Mouse (Mus musculus): ENCODE data around the gene Nfix.

GRCm38 (mm10) chr8:84735597-84735996 lies 64.5 kb downstream of the Nfix start:
- TF ChIP-seq CTCF (IDR thresholded peaks at IDR 0.05; ENCODE audit: borderline replicate concordance, insufficient read depth, low read depth, low read length) (no peak), POLR2A (IDR thresholded peaks at IDR 0.05; ENCODE audit: borderline replicate concordance, insufficient read depth, low read length) (no peak)

Data from cerebellum, adult 2 months (tissue).